Mouse (Mus musculus) E14TG2a.4 (cell line): Measurements from ENCODE around the gene Baiap2l2.

ENCODE experiments used
- H3K27me3 ChIP-seq: 2 replicates; pipeline ENCODE4 v1.6.1; 2014; ENCODE audit warnings: low read length, control low read depth; ENCODE audit not compliant: insufficient read depth
- H3K36me3 ChIP-seq: 2 replicates; pipeline ENCODE4 v1.6.1; 2014; ENCODE audit warnings: low read length, control low read depth; ENCODE audit not compliant: insufficient read depth
- H3K4me1 ChIP-seq: replicated peaks from 2 replicates; pipeline ENCODE4 v1.6.1; 2014; ENCODE audit warnings: low read depth, low read length, control low read depth
- H3K4me3 ChIP-seq: replicated peaks from 2 replicates; pipeline ENCODE4 v1.5.1; 2014; ENCODE audit warnings: mild to moderate bottlenecking, low read length
- H3K9me3 ChIP-seq: 2 replicates; pipeline ENCODE4 v1.6.1; 2014; ENCODE audit warnings: low read length, control low read depth
- CTCF ChIP-seq: conservative IDR thresholded peaks from 2 replicates; pipeline ENCODE4 v1.5.1; 2014; ENCODE audit warnings: low read length
- NANOG ChIP-seq: IDR thresholded peaks from 2 replicates; pipeline ENCODE4 v1.6.1; 2014; ENCODE audit warnings: borderline replicate concordance, low read length, mixed read lengths
- POU5F1 ChIP-seq: IDR thresholded peaks from 2 replicates; pipeline ENCODE4 v1.6.1; 2014; ENCODE audit warnings: low read length, borderline replicate concordance

The Baiap2l2 gene

GRCm38 (mm10) chr15:79288387-79288786 is 3.0 kb upstream of the Baiap2l2 start:
- peaks cover 73% of the 10 kb centered on the region for H3K36me3 ChIP-seq
- H3K4me1 ChIP-seq = peaks cover 39% of the 10 kb centered on the region
- no peaks in the 10 kb centered on the region for H3K9me3 ChIP-seq
- no peak overlapping the region for H3K4me3 ChIP-seq
- H3K27me3 ChIP-seq = no peaks in the 10 kb centered on the region
- TF ChIP-seq NANOG (no peak), POU5F1 (no peak), CTCF (no peak)

GRCm38 (mm10) chr15:79287091-79287490 is 1.8 kb upstream of the Baiap2l2 start:
- H3K36me3 ChIP-seq = peaks cover 61% of the 10 kb centered on the region
- H3K9me3 ChIP-seq = no peaks in the 10 kb centered on the region
- no peak overlapping the region for H3K4me3 ChIP-seq
- no peaks in the 10 kb centered on the region for H3K27me3 ChIP-seq
- peaks cover 46% of the 10 kb centered on the region for H3K4me1 ChIP-seq
- no peak for TF ChIP-seq CTCF
- no peak for TF ChIP-seq POU5F1
- TF ChIP-seq NANOG = no peak

- Histone ChIP-seq H3K9me3 (no peaks in the 10 kb centered on the region), H3K4me1 (peaks cover 55% of the 10 kb centered on the region), H3K4me3 (no peak overlapping the region), H3K27me3 (no peaks in the 10 kb centered on the region), H3K36me3 (peaks cover 51% of the 10 kb centered on the region)
- TF ChIP-seq NANOG (no peak), CTCF (no peak), POU5F1 (no peak)
These were observed 804 bp upstream of the Baiap2l2 start for GRCm38 (mm10) chr15:79286141-79286540.

GRCm38 (mm10) chr15:79283371-79283770 is 2.0 kb downstream of the Baiap2l2 start:
- H3K4me3 ChIP-seq = no peak overlapping the region
- no peak for TF ChIP-seq NANOG
- TF ChIP-seq CTCF = no peak
- H3K4me1 ChIP-seq = peaks cover 47% of the 10 kb centered on the region
- no peaks in the 10 kb centered on the region for H3K27me3 ChIP-seq
- H3K36me3 ChIP-seq = peaks cover 28% of the 10 kb centered on the region
- H3K9me3 ChIP-seq = no peaks in the 10 kb centered on the region

GRCm38 (mm10) chr15:79282434-79282833 is 2.9 kb downstream of the Baiap2l2 start:
- H3K4me1 ChIP-seq = peaks cover 47% of the 10 kb centered on the region
- no peaks in the 10 kb centered on the region for H3K27me3 ChIP-seq
- H3K4me3 ChIP-seq = no peak overlapping the region
- TF ChIP-seq POU5F1 (no peak), NANOG (no peak), CTCF (no peak)
- H3K36me3 ChIP-seq = peaks cover 19% of the 10 kb centered on the region
- H3K9me3 ChIP-seq = no peaks in the 10 kb centered on the region

GRCm38 (mm10) chr15:79281389-79281788 is 3.9 kb downstream of the Baiap2l2 start:
- H3K9me3 ChIP-seq = no peaks in the 10 kb centered on the region
- H3K4me1 ChIP-seq = peaks cover 47% of the 10 kb centered on the region
- no peaks in the 10 kb centered on the region for H3K27me3 ChIP-seq
- TF ChIP-seq POU5F1 (no peak), CTCF (no peak), NANOG (no peak)
- H3K36me3 ChIP-seq = peaks cover 9% of the 10 kb centered on the region
- H3K4me3 ChIP-seq = 0 out of 2 replicates have a peak overlapping the region, but pooled peaks have one; percentile 39

GRCm38 (mm10) chr15:79280850-79281249 is 4.5 kb downstream of the Baiap2l2 start:
- TF ChIP-seq NANOG = no peak
- TF ChIP-seq CTCF = no peak
- TF ChIP-seq POU5F1 = no peak
- Histone ChIP-seq H3K4me3 (no peak overlapping the region), H3K9me3 (no peaks in the 10 kb centered on the region), H3K4me1 (peaks cover 43% of the 10 kb centered on the region), H3K36me3 (peaks cover 3% of the 10 kb centered on the region), H3K27me3 (no peaks in the 10 kb centered on the region)

- Histone ChIP-seq H3K4me1 (peaks cover 37% of the 10 kb centered on the region), H3K9me3 (no peaks in the 10 kb centered on the region)
- TF ChIP-seq POU5F1 (no peak), CTCF (peak; percentile 93)
These were observed 5.1 kb downstream of the Baiap2l2 start for GRCm38 (mm10) chr15:79280209-79280608.

GRCm38 (mm10) chr15:79277728-79278127 is 7.6 kb downstream of the Baiap2l2 start:
- Histone ChIP-seq H3K4me3 (no peak overlapping the region), H3K36me3 (no peaks in the 10 kb centered on the region), H3K27me3 (peaks cover 12% of the 10 kb centered on the region), H3K4me1 (peaks cover 23% of the 10 kb centered on the region), H3K9me3 (no peaks in the 10 kb centered on the region)
- TF ChIP-seq CTCF (no peak), POU5F1 (no peak), NANOG (no peak)

More at GRCm38 (mm10) chr15:79280209-79280608, 5.1 kb downstream of the Baiap2l2 start:
- no peaks in the 10 kb centered on the region for H3K27me3 ChIP-seq
- H3K4me3 ChIP-seq = no peak overlapping the region
- H3K36me3 ChIP-seq = no peaks in the 10 kb centered on the region
